Mouse (Mus musculus) common myeloid progenitor, adult 5-6 weeks (primary cell): ENCODE results near the gene Gm17571. TPM values are rescaled to one million over a fixed set of nuclear protein-coding genes. Genes with fewer than 3 reads are reported as not detected.

Source experiments
- total RNA-seq: library from RNA; stranded (forward); fragments of 200-1000, 187-1606 nt; gene quantifications from 2 replicates; pipeline ENCODE4 v1.2.3, GENCODE M21; 2017

Gene Gm17571
- total RNA-seq, 1 experiment from 2014 or later = not detected

Other genes starting within 250 kb of the Gm17571 start
- 13.2 and 14.7 TPM in 2 replicates for gene Jrkl, start 200.9 kb downstream of the Gm17571 start, total RNA-seq
- gene Ccdc82, start 199.8 kb downstream of the Gm17571 start, total RNA-seq = 39.3 and 49.8 TPM in 2 replicates
- 2.0 and 3.0 TPM in 2 replicates for gene Maml2, start 148.8 kb downstream of the Gm17571 start, total RNA-seq